Mouse (Mus musculus) embryonic facial prominence, embryonic 15.5 days (tissue): Measurements from ENCODE around the gene Gm20388. TPM values are rescaled to one million over a fixed set of nuclear protein-coding genes. Genes with fewer than 3 reads are reported as not detected.
A peak's percentile ranks its signal among the peaks of the same experiment; 100 is the strongest.

Source experiments
- ATAC-seq: fragments of 200-750 bp; cut with Nextera tagmentation; 2 replicates; pipeline ENCODE4 v1.8.0; 2017; ENCODE audit warnings: low read depth, moderate TSS enrichment; ENCODE audit not compliant: insufficient number of reproducible peaks, low FRiP score, low TSS enrichment
- H3K27ac ChIP-seq: fragments of 300-500 bp; sonication (generic); replicated peaks from 2 replicates; pipeline ENCODE4 v1.5.1; 2015; ENCODE audit warnings: mild to moderate bottlenecking, inconsistent platforms
- H3K27me3 ChIP-seq: fragments of 300-500 bp; sonication (generic); 2 replicates; pipeline ENCODE4 v1.6.1; 2015; ENCODE audit warnings: inconsistent platforms
- H3K36me3 ChIP-seq: fragments of 300-500 bp; sonication (generic); 2 replicates; pipeline ENCODE4 v1.6.1; 2015; ENCODE audit warnings: mild to moderate bottlenecking, inconsistent platforms
- H3K4me1 ChIP-seq: fragments of 300-500 bp; sonication (generic); 2 replicates; pipeline ENCODE4 v1.6.1; 2015; ENCODE audit warnings: inconsistent platforms
- H3K4me2 ChIP-seq: fragments of 300-500 bp; sonication (generic); replicated peaks from 2 replicates; pipeline ENCODE4 v1.6.1; 2015; ENCODE audit warnings: mild to moderate bottlenecking, inconsistent platforms
- H3K4me3 ChIP-seq: fragments of 300-500 bp; sonication (generic); replicated peaks from 2 replicates; pipeline ENCODE4 v1.5.1; 2015; ENCODE audit warnings: mild to moderate bottlenecking, inconsistent platforms
- H3K9ac ChIP-seq: fragments of 300-500 bp; sonication (generic); 2 replicates; pipeline ENCODE4 v1.6.1; 2015; ENCODE audit warnings: inconsistent platforms
- H3K9me3 ChIP-seq: fragments of 300-500 bp; sonication (generic); replicated peaks from 2 replicates; pipeline ENCODE4 v1.6.1; 2016; ENCODE audit warnings: inconsistent platforms
- WGBS: fragments of 180-500 bp; shearing (Covaris S2); methylation state at CpG from one replicate; pipeline ENCODE4 v1.1.7; 2015; 5-methylcytosine and 5-hydroxymethylcytosine counted together
- polyA plus RNA-seq: library from polyadenylated mRNA; unstranded; fragments of >200 nt; fragmentation: Nextera tagmentation; extraction: Ambion mirVana; gene quantifications from 2 replicates; pipeline ENCODE4 v1.2.1, GENCODE M21; 2015

The Gm20388 gene
- polyA plus RNA-seq, 1 experiment from 2014 or later: 8.0 TPM

GRCm38 (mm10) chr8:123352118-123352517 is 3441.5 kb downstream of the Gm20388 start:
- H3K9me3 ChIP-seq: no peaks in the 10 kb centered on the region
- H3K27ac ChIP-seq: no peak overlapping the region
- no peak for ATAC-seq
- peaks cover 13% of the 10 kb centered on the region for H3K4me1 ChIP-seq
- H3K36me3 ChIP-seq: no peaks in the 10 kb centered on the region
- H3K27me3 ChIP-seq: no peaks in the 10 kb centered on the region
- H3K4me3 ChIP-seq: no peak overlapping the region
- H3K4me2 ChIP-seq: no peak overlapping the region
- no peak overlapping the region for H3K9ac ChIP-seq
- 79% methylated on average over 12 of the region's 12 CpGs for WGBS

GRCm38 (mm10) chr8:123352786-123353185 is 3442.1 kb downstream of the Gm20388 start:
- H3K27ac ChIP-seq: no peak overlapping the region
- peaks cover 13% of the 10 kb centered on the region for H3K4me1 ChIP-seq
- H3K36me3 ChIP-seq: no peaks in the 10 kb centered on the region
- no peak for ATAC-seq
- no peaks in the 10 kb centered on the region for H3K9me3 ChIP-seq
- H3K27me3 ChIP-seq: no peaks in the 10 kb centered on the region
- H3K9ac ChIP-seq: no peak overlapping the region
- H3K4me3 ChIP-seq: no peak overlapping the region
- WGBS: 58% methylated on average over 13 of the region's 13 CpGs
- H3K4me2 ChIP-seq: no peak overlapping the region

GRCm38 (mm10) chr8:123353216-123353615 is 3442.6 kb downstream of the Gm20388 start:
- no peak for ATAC-seq
- H3K4me2 ChIP-seq: no peak overlapping the region
- H3K4me1 ChIP-seq: peaks cover 9% of the 10 kb centered on the region
- no peaks in the 10 kb centered on the region for H3K36me3 ChIP-seq
- H3K4me3 ChIP-seq: no peak overlapping the region
- no peak overlapping the region for H3K27ac ChIP-seq
- 39% methylated on average over 11 of the region's 11 CpGs for WGBS
- no peak overlapping the region for H3K9ac ChIP-seq
- H3K9me3 ChIP-seq: no peaks in the 10 kb centered on the region
- H3K27me3 ChIP-seq: no peaks in the 10 kb centered on the region

- no peaks in the 10 kb centered on the region for H3K9me3 ChIP-seq
- no peaks in the 10 kb centered on the region for H3K36me3 ChIP-seq
- H3K27me3 ChIP-seq: no peaks in the 10 kb centered on the region
- no peaks in the 10 kb centered on the region for H3K4me1 ChIP-seq
- no peak overlapping the region for H3K9ac ChIP-seq
- H3K4me3 ChIP-seq: no peak overlapping the region
- no peak overlapping the region for H3K27ac ChIP-seq
- H3K4me2 ChIP-seq: no peak overlapping the region
- 36% methylated on average over 12 of the region's 12 CpGs for WGBS
- ATAC-seq: peak; percentile 58; the same call in 1 of the 2 replicates
These were observed 3450.6 kb downstream of the Gm20388 start for GRCm38 (mm10) chr8:123361082-123361739.

- H3K9ac ChIP-seq: peak within 1 kb of the TSS; percentile 95
- peak within 1 kb of the TSS; percentile 98 for H3K27ac ChIP-seq
- peak; percentile 88 for ATAC-seq
- H3K27me3 ChIP-seq: no peaks in the 10 kb centered on the region
- under 1% methylated on average over 75 of the region's 75 CpGs for whole genome bisulfite sequencing
- peaks cover 23% of the 10 kb centered on the region for H3K4me1 ChIP-seq
- no peaks in the 10 kb centered on the region for H3K36me3 ChIP-seq
- peak within 1 kb of the TSS; percentile 71 for H3K4me2 ChIP-seq
- H3K9me3 ChIP-seq: no peaks in the 10 kb centered on the region
- H3K4me3 ChIP-seq: peak within 1 kb of the TSS; percentile 88
These were observed 3463.0 kb downstream of the Gm20388 start, which contains the start of gene Tcf25 for GRCm38 (mm10) chr8:123373403-123374238. Tcf25 (plus strand) TSS chr8:123373753.

GRCm38 (mm10) chr8:123374239-123374578 is 3463.6 kb downstream of the Gm20388 start:
- Histone ChIP-seq H3K4me3 (peak overlapping the region; percentile 88), H3K4me2 (peak overlapping the region; percentile 71), H3K4me1 (peaks cover 23% of the 10 kb centered on the region), H3K9ac (peak overlapping the region; percentile 95), H3K27me3 (no peaks in the 10 kb centered on the region), H3K9me3 (no peaks in the 10 kb centered on the region), H3K36me3 (no peaks in the 10 kb centered on the region), H3K27ac (peak overlapping the region; percentile 98)
- WGBS: under 1% methylated on average over 20 of the region's 20 CpGs
- peak; percentile 84 for ATAC-seq

GRCm38 (mm10) chr8:123375701-123376100 is 3465.1 kb downstream of the Gm20388 start:
- 81% methylated on average over 10 of the region's 10 CpGs for WGBS
- H3K4me1 ChIP-seq: peaks cover 23% of the 10 kb centered on the region
- no peaks in the 10 kb centered on the region for H3K27me3 ChIP-seq
- ATAC-seq: no peak
- H3K4me3 ChIP-seq: no peak overlapping the region
- no peak overlapping the region for H3K9ac ChIP-seq
- H3K4me2 ChIP-seq: no peak overlapping the region
- no peaks in the 10 kb centered on the region for H3K9me3 ChIP-seq
- H3K27ac ChIP-seq: no peak overlapping the region
- 0 out of 2 replicates have a peak, but pooled peaks cover 2% of the 10 kb centered on the region for H3K36me3 ChIP-seq

- Histone ChIP-seq H3K9ac (no peak overlapping the region), H3K9me3 (no peaks in the 10 kb centered on the region), H3K4me1 (peaks cover 23% of the 10 kb centered on the region), H3K4me3 (no peak overlapping the region), H3K27me3 (no peaks in the 10 kb centered on the region), H3K36me3 (0 out of 2 replicates have a peak, but pooled peaks cover 6% of the 10 kb centered on the region), H3K4me2 (no peak overlapping the region), H3K27ac (no peak overlapping the region)
- no peak for ATAC-seq
- WGBS: 70% methylated on average over 8 of the region's 8 CpGs
These were observed 3465.5 kb downstream of the Gm20388 start for GRCm38 (mm10) chr8:123376106-123376505.

GRCm38 (mm10) chr8:123381711-123382110 is 3471.1 kb downstream of the Gm20388 start:
- H3K36me3 ChIP-seq: peaks cover 60% of the 10 kb centered on the region
- 87% methylated on average over 4 of the region's 4 CpGs for WGBS
- no peak for ATAC-seq

GRCm38 (mm10) chr8:123382516-123382915 is 3471.9 kb downstream of the Gm20388 start:
- Histone ChIP-seq H3K9me3 (no peaks in the 10 kb centered on the region), H3K4me2 (no peak overlapping the region), H3K27me3 (no peaks in the 10 kb centered on the region), H3K9ac (no peak overlapping the region), H3K36me3 (peaks cover 68% of the 10 kb centered on the region), H3K4me1 (no peaks in the 10 kb centered on the region), H3K4me3 (no peak overlapping the region), H3K27ac (no peak overlapping the region)
- WGBS: 84% methylated on average over 8 of the region's 8 CpGs
- ATAC-seq: no peak

More at GRCm38 (mm10) chr8:123381711-123382110, 3471.1 kb downstream of the Gm20388 start:
- Histone ChIP-seq H3K27ac (no peak overlapping the region), H3K27me3 (no peaks in the 10 kb centered on the region), H3K4me2 (no peak overlapping the region), H3K9ac (no peak overlapping the region), H3K4me1 (no peaks in the 10 kb centered on the region), H3K4me3 (no peak overlapping the region), H3K9me3 (no peaks in the 10 kb centered on the region)

- WGBS: 65% methylated on average over 9 of the region's 9 CpGs
- Histone ChIP-seq H3K27me3 (no peaks in the 10 kb centered on the region), H3K4me2 (no peak overlapping the region), H3K9me3 (no peaks in the 10 kb centered on the region), H3K4me3 (no peak overlapping the region), H3K36me3 (peaks cover 93% of the 10 kb centered on the region), H3K4me1 (no peaks in the 10 kb centered on the region), H3K9ac (no peak overlapping the region), H3K27ac (no peak overlapping the region)
- no peak for ATAC-seq
These were observed 3474.4 kb downstream of the Gm20388 start for GRCm38 (mm10) chr8:123384883-123385540.
